Mouse (Mus musculus): Measurements from ENCODE around the gene Rrbp1.

Gene Rrbp1

DNA sequence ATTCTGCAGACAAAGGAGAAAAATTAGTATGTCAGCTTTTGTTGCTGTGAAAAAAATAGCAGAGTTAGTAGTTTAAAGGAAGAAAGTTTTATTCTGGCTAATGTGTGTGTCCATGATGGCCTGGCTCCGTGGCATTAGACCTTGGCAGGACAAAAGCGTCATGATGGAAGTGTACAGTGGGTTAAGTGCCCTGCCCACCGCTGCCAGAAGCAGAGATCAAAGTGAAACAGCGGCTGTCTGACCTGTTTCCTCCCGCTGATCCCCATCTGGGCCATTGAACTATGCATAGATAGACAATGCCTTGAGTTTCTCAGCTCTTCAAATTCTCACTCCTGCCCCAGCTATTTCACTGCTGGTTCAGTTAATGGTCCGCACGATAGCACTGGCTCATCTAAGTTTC, 87.0 kb downstream of the Rrbp1 start:
- intact Hi-C loops (cut with DNase I) = loop anchor here (5.0 kb wide), 1 partner anchor 83 kb away; no protein-coding TSS in a partner anchor

DNA sequence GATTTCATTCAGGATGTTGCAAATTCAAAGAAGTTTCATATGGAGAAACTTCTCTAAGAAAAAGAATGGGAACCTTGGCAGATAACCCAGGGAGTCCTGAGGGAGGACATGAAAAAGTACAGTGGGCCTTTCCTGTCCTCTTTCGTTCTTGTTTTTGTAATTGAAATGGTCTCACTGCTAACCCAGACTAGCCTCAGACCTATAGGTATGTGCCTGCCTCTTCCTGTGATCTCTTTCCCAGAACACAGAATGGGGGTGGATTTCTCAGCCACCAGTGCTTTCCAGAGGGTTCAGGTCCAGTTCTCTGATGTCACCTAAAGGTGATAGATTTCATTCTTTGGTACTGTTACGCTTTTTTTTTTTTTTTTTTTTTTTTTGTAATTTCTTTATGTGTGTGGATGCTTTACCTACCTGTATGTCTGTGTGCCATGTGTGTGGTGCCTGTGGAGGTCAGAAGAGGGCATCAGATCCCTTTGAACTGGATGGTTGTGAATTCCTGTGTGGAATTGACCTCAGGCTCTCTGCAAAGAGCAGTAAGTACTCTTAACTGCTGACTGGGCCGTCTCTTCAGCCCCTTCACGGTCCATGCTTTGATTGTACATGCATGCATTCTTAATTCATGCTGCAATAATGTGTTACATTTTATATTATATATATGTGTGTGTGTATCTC, 92.1 kb downstream of the Rrbp1 start:
- intact Hi-C loops (cut with DNase I) = loop anchor here (5.0 kb wide), 1 partner anchor 42 kb away; no protein-coding TSS in a partner anchor

DNA sequence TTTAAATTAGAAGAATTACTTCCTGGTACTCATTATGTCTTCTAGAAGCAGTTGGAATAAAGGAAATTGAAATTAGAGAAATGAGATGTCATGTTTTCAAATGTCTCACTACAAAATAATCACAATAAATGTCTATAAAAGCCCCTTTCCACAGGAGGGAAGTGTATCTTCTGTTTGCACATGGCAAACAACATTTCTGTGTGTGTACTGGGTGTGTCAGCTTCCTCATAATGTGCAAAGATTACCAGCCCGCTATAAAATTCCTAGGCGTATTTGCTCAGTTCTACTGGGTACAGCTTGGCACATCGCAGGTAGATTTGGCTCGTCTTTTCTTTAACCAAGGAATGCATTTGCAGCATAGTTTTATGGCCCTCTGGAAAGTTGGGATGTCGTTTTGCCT, 93.4 kb downstream of the Rrbp1 start:
- intact Hi-C loops (cut with DNase I) = loop anchor here (5.0 kb wide), 1 partner anchor 40 kb away; no protein-coding TSS in a partner anchor

DNA sequence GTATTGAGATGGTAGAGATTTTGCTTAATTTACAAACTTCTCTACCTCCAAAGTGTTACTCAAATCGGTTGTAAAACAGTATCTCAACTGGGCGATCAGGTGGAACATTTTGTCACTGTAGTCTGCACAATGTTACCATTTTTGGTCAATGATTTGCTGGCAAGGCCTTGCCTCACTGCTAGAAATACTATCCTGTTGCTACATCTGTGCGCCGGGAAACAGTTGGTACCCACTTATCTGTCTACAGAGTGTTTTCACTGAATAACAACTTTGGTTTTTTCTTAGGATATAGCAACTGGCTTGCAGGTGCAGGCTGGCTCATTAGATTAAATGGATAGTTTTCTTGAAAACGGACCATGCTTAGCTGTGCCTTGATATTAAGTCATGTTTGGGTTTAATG, 94.8 kb downstream of the Rrbp1 start:
- intact Hi-C loops (cut with DNase I) = loop anchor here (5.0 kb wide), 1 partner anchor 39 kb away; no protein-coding TSS in a partner anchor

DNA sequence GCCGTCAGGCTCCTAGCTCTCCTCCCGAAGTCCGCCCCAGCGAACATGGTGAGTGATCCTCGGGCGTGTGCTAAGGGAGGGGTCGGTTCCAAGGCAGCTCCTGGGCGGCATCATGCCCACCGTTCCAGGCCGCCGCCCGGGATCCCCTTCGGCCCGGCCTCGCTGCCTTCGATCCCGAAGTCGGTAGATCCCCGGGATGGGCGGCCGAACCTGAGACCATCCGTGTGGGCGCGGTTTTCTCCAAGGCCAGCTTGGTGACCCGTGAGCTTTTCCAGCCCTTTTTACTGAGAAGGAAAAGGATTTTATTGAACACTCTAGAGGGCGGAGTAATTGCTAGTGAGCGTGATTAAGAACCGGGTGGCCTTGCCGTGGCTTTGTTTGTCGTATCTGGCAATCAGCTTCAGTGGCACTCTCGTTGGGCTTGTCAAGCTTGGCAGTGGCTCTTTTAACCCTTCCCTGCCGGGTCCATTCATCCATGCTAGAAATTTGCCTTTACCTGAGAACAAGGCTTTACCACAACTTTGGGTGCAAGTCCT, 95.4 kb downstream of the Rrbp1 start:
- intact Hi-C loops (cut with DNase I) = loop anchor here (5.0 kb wide), 1 partner anchor 38 kb away; no protein-coding TSS in a partner anchor

DNA sequence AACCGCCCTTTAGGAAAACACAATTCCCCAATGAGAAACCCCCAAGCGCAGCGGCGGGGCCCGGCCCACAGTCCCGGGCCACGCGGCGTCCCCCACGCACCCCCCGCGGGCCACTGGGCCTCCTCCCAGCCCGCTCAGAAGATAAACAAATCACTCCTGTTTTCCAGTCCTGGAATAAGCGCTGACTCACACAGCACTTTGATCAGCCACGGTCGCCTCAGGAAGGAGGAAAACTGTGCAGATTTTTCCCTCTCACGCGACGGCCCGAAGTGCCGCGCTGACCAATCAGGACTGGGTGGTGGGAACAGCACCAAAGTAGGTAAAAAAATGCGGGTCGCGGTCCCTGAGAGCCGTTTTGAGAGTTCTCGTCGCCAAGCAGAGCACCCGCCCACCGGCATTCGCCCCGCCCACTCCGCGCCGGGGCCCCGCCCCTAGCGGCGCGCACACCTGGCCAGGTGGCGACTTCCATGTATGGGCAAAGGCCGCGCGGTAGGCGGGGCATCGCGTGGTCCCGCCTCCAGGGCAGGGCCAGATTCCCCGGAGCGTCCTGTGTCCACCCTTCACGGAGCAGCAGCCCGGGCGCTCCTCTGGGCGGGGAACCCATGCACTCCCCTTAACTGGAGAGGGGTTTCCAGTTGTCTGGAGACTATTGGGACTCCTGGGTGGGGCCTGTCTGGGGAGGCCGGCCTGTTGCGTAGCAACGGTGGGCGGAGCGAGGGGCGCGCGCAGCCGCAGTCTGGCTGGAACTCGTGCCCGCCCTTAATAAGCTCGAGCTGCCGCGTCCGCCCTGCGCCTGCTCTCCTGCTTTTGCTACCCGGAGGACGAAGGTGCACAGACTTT, 96.1 kb downstream of the Rrbp1 start, which contains the start of gene Dstn:
Gene Dstn, plus strand, starts transcription at position 561 of the 840 bp plus-strand sequence.
- intact Hi-C loops (cut with DNase I) = loop anchor here (5.0 kb wide), 1 partner anchor 38 kb away; no protein-coding TSS in a partner anchor

DNA sequence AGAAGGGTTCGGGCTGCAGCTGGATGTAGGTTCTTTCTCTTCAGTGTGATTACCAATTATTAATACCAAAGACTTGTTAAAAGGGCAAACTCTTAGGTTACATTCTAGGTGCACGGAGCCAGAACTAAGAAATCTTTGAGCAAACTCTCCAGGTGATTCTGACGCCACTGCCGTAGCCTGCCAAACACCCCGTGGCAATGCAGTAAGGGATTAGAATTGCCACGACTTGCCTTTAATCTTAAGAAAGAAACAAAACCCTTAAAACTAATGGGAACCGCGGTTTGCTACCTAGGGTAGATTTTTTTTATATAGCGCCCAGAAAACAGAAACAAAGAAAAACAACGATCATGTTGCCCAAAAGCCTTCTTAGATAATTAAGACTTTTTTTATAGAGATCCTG, 96.8 kb downstream of the Rrbp1 start:
- intact Hi-C loops (cut with DNase I) = no loop called here

DNA sequence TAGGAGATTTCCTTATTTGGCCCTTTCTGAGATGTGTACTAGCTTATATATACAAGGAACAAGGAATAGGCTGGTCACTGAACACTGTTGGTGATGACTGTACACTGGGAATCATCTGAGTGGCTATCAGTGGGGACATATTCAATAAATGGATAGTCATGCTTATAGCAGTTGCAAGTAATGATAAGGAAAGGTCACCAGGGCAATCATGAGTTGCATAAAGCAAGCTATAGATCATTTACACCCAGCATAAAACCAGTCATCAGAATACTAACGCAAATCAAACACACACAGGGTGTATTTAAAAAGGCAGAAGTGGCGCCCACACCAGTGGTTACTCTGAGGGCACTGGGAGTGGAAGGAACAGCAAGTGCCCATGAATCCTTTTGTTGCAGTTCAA, 98.9 kb downstream of the Rrbp1 start:
- intact Hi-C loops (cut with DNase I) = no loop called here

DNA sequence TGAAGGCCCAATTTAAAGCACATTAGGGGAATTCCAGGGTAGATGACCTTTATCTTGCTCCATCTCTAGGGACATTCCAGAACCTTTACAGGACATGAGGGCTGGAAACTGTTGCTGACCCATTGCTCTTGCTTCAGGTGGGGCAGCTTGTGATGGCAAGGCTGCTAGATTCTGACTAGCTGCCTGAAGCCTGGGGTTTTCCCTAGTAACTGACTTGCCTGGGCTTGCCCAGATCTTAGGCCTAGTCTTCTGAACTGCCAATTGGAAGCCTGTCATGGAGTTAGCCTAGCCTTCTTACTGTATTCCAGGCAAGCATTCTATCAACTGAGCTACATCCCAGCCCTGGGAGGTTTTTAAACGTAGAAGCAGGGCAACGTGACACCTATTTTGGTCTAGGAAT, 101.8 kb downstream of the Rrbp1 start:
- intact Hi-C loops (cut with DNase I) = no loop called here

DNA sequence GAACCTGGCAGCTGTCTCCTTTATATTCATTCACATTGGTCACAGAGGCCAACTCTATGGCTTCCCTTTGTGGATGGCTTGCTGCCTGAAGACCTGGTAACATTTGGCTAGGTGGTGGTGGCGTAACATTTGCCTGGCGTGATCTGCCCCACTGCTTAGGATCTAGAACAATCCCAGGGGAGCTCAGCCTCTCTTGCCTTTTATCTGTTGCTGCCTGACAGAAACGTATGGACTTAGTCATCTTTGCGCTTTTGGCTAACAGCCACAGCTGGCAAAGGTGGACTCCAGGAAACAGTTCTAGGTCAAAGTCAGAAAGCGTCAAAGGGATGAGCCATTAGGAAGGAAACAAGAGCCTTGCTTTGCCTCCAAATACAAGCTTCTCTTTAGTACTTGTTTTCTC, 106.2 kb downstream of the Rrbp1 start:
- intact Hi-C loops (cut with DNase I) = no loop called here

DNA sequence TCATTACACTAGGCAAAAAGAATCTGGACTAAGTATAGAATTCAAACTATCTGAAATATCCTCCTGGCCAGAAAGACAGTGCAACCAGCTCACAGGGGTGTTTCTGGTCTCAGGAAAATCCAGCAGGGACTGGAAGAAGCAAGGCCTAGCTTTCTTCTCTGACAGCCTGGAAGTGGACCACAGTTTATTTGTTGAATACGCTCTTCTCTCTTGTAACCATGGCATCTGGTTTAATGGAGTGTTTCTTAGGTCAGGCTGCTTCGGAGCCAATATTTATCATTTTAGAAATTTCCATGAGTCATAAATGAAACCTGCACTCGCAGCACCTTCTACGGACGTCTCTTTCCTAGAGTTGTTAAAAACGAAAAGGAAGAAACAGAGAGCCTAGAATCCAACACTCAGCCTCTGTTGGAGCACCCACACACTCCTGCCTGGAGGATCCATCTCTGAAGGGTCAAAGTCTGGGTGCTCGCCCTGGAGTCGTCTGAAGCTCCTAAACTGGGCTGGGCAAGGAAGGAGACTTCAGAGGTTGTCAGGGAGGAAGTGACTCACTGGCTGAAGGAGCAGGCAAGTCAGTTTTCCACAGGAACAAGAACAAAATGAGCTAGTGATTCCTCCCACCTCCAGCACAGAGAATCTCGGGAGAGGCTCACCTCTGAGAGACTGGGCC, 107.6 kb downstream of the Rrbp1 start:
- intact Hi-C loops (cut with DNase I) = no loop called here

DNA sequence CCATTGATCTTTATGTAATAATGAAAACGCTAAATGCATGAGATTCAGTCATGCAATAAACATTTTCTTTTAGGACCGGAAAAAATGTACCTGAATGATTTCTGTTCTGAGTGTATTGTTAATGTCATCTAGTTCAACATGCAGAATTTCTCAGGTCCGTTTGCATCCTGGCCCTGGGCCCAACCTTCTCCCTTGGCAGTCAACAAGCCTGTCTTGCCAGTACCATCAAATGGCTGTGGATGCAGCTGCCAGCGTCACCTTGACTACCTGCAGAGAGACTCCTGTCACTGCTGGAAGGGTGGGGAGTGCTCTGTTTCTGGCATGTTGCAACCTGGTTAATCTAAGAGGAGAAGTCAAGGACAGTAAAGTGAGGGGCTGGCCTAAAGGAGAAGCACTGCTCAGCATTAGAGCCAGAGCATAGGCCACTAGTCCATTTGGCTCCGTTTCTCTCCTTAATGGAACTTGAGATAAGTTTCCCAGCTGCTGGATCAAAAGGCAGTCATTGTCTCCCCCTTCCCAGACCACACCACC, 110.2 kb downstream of the Rrbp1 start:
- intact Hi-C loops (cut with DNase I) = no loop called here

DNA sequence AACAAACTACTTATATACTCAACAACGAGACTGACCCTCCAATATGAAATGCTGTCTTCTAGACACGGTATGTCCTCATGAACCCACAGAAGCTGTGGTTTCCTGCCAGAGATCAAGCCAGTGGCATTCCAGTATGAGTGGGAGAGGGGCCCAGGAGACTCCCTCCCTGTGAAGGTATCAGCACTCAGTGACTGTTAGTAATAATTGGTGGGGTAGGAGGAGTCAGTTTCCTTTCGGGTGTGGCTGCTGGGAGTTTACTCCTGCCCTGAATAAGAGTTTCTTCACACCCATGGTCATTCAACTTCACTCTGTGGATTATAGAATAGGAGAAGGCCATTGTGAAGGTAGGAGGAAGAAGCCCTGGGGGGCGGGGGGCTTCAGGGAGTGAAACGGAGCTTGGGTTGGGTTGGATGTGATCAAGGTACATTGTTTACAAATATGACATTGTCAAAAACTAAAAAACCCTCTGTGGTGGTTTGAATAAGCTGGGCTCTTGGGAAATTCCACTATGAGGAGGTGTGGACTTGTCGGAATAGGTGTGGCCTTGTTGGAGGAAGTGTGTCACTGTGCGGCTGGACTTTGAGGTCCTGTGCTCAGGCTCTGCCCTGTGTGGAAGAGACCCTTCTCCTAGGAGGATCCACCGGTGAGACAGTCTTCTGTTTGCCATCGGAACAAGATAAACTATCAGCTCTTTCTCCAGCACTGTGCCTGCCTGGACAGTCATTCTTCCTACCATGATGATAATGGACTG, 111.4 kb downstream of the Rrbp1 start:
- intact Hi-C loops (cut with DNase I) = no loop called here
